Mouse (Mus musculus): ENCODE data around the gene Cdc6. TPM values are rescaled to one million over a fixed set of nuclear protein-coding genes. Genes with fewer than 3 reads are reported as not detected.
"Not testable (repeated sequence)": the region's sequence is repeated elsewhere in the genome, so short reads cannot be mapped to it uniquely, and the experiment has no call there.

Cdc6 gene
- polyA plus RNA-seq, 1 experiment: 11.8 TPM

DNA sequence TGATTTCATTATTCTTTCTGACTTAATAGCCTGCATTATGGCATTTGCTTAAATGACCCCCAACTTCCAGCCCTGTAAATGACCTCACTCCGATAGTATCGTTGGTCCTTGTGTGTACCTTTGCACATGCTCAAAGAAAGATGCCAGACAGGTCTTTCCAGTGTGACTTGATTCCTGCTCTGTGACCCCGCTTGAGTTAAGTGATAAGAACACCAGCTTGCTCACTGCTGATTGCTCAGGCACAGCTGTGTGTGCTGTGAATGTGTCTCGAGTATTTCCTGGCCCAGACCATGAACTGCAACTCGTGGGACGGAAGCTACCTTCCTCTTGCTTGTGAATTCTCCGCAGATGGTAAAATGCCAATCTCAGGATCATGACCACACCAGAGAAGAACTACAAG lies 2.6 kb upstream of the Cdc6 start:
- Histone ChIP-seq H3K27ac (ENCODE audit: insufficient read depth, low read length) (no peak overlapping the region), H3K4me3 (ENCODE audit: insufficient read depth, low read length) (no peak overlapping the region), H3K4me1 (ENCODE audit: control insufficient read depth, insufficient read depth, low read length) (0 out of 2 replicates have a peak, but pooled peaks cover 4% of the 10 kb centered on the region)
- TF ChIP-seq CTCF (IDR thresholded peaks at IDR 0.05; ENCODE audit: borderline replicate concordance, insufficient read depth, low read length) (no peak), POLR2A (IDR thresholded peaks at IDR 0.05; ENCODE audit: low read depth, low read length) (no peak)

GRCm38 (mm10) chr11:98905583-98905982 lies 2.0 kb upstream of the Cdc6 start:
- H3K27ac ChIP-seq (ENCODE audit: insufficient read depth, low read length): no peak overlapping the region
- TF ChIP-seq POLR2A (IDR thresholded peaks at IDR 0.05; ENCODE audit: low read depth, low read length): no peak
- TF ChIP-seq CTCF (IDR thresholded peaks at IDR 0.05; ENCODE audit: borderline replicate concordance, insufficient read depth, low read length): no peak
- 0 out of 2 replicates have a peak, but pooled peaks cover 4% of the 10 kb centered on the region for H3K4me1 ChIP-seq (ENCODE audit: control insufficient read depth, insufficient read depth, low read length)
- H3K4me3 ChIP-seq (ENCODE audit: insufficient read depth, low read length): no peak overlapping the region

GRCm38 (mm10) chr11:98907063-98907436 lies 551 bp upstream of the Cdc6 start:
- no peak overlapping the region for H3K4me3 ChIP-seq (ENCODE audit: insufficient read depth, low read length)
- no peak for TF ChIP-seq POLR2A (IDR thresholded peaks at IDR 0.05; ENCODE audit: low read depth, low read length)
- TF ChIP-seq CTCF (IDR thresholded peaks at IDR 0.05; ENCODE audit: borderline replicate concordance, insufficient read depth, low read length): no peak
- no peak overlapping the region for H3K27ac ChIP-seq (ENCODE audit: insufficient read depth, low read length)
- H3K4me1 ChIP-seq (ENCODE audit: control insufficient read depth, insufficient read depth, low read length): 0 out of 2 replicates have a peak, but pooled peaks cover 4% of the 10 kb centered on the region

GRCm38 (mm10) chr11:98909654-98910053 lies 2.1 kb downstream of the Cdc6 start:
- TF ChIP-seq CTCF (IDR thresholded peaks at IDR 0.05; ENCODE audit: borderline replicate concordance, insufficient read depth, low read length): no peak
- no peak for TF ChIP-seq POLR2A (IDR thresholded peaks at IDR 0.05; ENCODE audit: low read depth, low read length)
- Histone ChIP-seq H3K4me3 (ENCODE audit: insufficient read depth, low read length) (peak overlapping the region; percentile 1; the same call in 1 of the 2 replicates), H3K27ac (ENCODE audit: insufficient read depth, low read length) (no peak overlapping the region), H3K4me1 (ENCODE audit: control insufficient read depth, insufficient read depth, low read length) (0 out of 2 replicates have a peak, but pooled peaks cover 4% of the 10 kb centered on the region)

- 0 out of 2 replicates have a peak, but pooled peaks cover 4% of the 10 kb centered on the region for H3K4me1 ChIP-seq (ENCODE audit: control insufficient read depth, insufficient read depth, low read length)
- H3K27ac ChIP-seq (ENCODE audit: insufficient read depth, low read length): no peak overlapping the region
- no peak overlapping the region for H3K4me3 ChIP-seq (ENCODE audit: insufficient read depth, low read length)
- TF ChIP-seq POLR2A (IDR thresholded peaks at IDR 0.05; ENCODE audit: low read depth, low read length) (no peak), CTCF (IDR thresholded peaks at IDR 0.05; ENCODE audit: borderline replicate concordance, insufficient read depth, low read length) (no peak)
Observed at GRCm38 (mm10) chr11:98910415-98910814, 2.8 kb downstream of the Cdc6 start.

DNA sequence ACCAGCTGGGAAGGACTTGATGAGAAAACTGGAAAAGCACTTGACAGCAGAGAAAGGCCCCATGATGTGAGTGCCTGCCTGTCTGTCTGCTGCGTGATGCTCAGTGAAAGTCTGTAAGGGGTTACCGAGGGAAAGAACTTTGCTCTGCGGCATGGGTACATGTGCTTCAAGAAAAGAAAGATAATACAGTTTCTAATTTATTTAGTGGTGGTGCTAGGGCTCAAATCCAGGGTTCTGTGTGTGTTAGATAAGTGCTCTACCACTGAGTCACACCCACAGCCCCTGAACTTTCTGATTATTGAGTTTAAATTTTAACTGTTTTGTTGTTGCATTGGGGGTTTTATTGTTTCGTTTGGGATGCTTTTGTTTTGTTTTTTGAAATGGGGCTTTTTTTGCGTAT lies 3.9 kb downstream of the Cdc6 start:
- H3K4me3 ChIP-seq (ENCODE audit: insufficient read depth, low read length): no peak overlapping the region
- no peak overlapping the region for H3K27ac ChIP-seq (ENCODE audit: insufficient read depth, low read length)

DNA sequence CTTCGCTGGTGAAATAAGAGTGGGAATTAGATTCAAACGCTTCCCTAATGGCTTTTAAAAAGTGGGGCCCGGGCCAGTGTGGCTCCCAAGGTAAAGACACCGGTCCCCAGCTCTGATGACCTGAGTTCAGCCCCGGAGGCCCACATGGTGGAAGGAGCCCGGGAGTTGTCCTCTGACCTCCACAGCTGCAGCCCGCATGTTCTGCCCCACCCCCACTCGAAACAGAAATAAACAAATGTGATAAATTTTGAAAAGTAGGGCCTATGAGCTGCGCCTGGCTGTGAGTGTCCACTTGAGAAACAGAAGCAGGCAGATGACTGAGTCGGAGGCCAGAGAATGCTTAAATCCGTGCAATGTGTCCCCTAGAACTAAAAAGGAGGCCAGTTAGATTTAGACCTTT lies 6.6 kb downstream of the Cdc6 start:
- Histone ChIP-seq H3K4me3 (ENCODE audit: insufficient read depth, low read length) (no peak overlapping the region), H3K27ac (ENCODE audit: insufficient read depth, low read length) (no peak overlapping the region), H3K4me1 (ENCODE audit: control insufficient read depth, insufficient read depth, low read length) (peaks cover 10% of the 10 kb centered on the region; the same call in 1 of the 2 replicates)
- TF ChIP-seq POLR2A (IDR thresholded peaks at IDR 0.05; ENCODE audit: low read depth, low read length) (no peak), CTCF (IDR thresholded peaks at IDR 0.05; ENCODE audit: borderline replicate concordance, insufficient read depth, low read length) (no peak)

More for the DNA sequence above, 3.9 kb downstream of the Cdc6 start:
- H3K4me1 ChIP-seq (ENCODE audit: control insufficient read depth, insufficient read depth, low read length): 0 out of 2 replicates have a peak, but pooled peaks cover 4% of the 10 kb centered on the region
- TF ChIP-seq CTCF (IDR thresholded peaks at IDR 0.05; ENCODE audit: borderline replicate concordance, insufficient read depth, low read length) (no peak), POLR2A (IDR thresholded peaks at IDR 0.05; ENCODE audit: low read depth, low read length) (no peak)

- H3K4me3 ChIP-seq (ENCODE audit: insufficient read depth, low read length); H3K4me1 ChIP-seq (ENCODE audit: control insufficient read depth, insufficient read depth, low read length); H3K27ac ChIP-seq (ENCODE audit: insufficient read depth, low read length): not testable (repeated sequence)
Observed at GRCm38 (mm10) chr11:98916376-98916775, 8.8 kb downstream of the Cdc6 start.

- no peak overlapping the region for H3K27ac ChIP-seq (ENCODE audit: insufficient read depth, low read length)
- H3K4me1 ChIP-seq (ENCODE audit: control insufficient read depth, insufficient read depth, low read length): peaks cover 11% of the 10 kb centered on the region
- TF ChIP-seq CTCF (IDR thresholded peaks at IDR 0.05; ENCODE audit: borderline replicate concordance, insufficient read depth, low read length): no peak
- TF ChIP-seq POLR2A (IDR thresholded peaks at IDR 0.05; ENCODE audit: low read depth, low read length): no peak
- H3K4me3 ChIP-seq (ENCODE audit: insufficient read depth, low read length): no peak overlapping the region
Observed at GRCm38 (mm10) chr11:98917428-98918005, 9.9 kb downstream of the Cdc6 start.

DNA sequence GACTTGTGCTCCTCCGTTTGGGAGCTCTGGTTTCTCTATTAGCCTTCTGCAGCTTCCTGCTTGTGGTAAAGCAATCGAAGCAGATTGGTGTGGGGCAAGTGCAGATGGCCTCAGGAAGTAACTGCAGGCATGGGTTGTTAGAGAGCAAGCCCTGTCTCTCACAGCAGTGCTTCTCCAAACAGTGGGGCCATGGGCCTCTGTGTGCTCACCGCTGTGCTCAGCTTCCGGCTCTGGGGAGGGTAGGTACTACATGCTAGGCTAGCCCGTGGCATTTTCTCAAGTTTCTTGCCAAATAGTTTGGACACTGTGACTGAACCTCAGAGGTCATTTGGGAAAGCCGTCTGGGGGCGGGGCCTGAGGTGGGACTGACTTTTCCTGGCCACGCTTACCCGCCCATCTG lies 10.6 kb downstream of the Cdc6 start:
- Histone ChIP-seq H3K4me1 (ENCODE audit: control insufficient read depth, insufficient read depth, low read length) (peaks cover 13% of the 10 kb centered on the region), H3K4me3 (ENCODE audit: insufficient read depth, low read length) (no peak overlapping the region), H3K27ac (ENCODE audit: insufficient read depth, low read length) (no peak overlapping the region)
- TF ChIP-seq POLR2A (IDR thresholded peaks at IDR 0.05; ENCODE audit: low read depth, low read length) (no peak), CTCF (IDR thresholded peaks at IDR 0.05; ENCODE audit: borderline replicate concordance, insufficient read depth, low read length) (no peak)

Data from embryonic fibroblast, embryonic 13.5 days (primary cell).